Mouse (Mus musculus) embryo, embryonic 11.5 days (tissue): ENCODE measurements around the gene Gm12166.
"Not testable (repeated sequence)": the region's sequence is repeated elsewhere in the genome, so short reads cannot be mapped to it uniquely, and the experiment has no call there.

Experiments
- DNase-seq: peaks from one replicate; pipeline ENCODE4 v3.0.0-alpha.2; 2012; ENCODE audit warnings: low read depth, low spot score

The Gm12166 gene

DNA sequence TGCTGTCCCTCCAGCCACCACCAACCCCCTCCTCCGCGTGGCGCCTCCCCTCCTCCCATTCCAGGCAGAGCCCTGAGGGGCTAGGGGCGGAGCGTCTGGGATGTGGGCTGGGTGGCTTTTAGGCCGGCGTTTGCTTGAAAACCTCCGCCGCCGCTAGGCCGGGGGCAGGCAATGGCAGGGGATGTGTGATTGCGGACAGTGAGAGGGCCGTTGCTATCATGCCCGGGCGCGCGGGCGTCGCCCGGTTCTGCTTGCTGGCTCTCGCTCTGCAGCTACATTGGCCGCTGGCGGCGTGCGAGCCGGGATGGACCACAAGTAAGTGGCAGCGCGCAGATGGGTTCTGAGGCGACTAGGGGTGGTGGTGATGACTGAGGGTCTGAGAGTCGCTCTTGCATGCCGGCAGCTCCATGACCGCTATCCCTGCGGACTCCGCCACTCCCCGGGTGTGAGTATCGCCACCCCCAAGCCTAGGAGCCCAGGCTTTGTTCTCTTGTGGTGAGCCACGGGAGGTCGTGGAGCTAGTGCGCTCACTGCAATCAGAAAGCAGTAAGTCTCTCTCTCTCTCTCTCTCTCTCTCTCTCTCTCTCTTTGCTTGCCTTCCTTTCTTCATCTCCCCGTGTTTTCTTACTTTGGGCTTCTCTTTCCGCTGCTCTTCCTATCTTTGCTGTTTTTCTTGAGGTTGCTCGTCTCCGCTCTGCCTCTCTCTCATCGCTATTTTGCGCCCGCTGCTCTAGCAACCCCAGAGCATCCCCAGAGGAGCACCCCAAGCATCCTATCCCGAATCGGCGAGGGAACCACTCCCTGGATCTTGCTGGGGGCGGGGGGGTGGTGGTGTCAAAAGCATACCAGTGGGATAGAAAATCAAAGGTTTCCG lies 4.0 kb upstream of the Gm12166 start, which contains the start of gene Adam19:
Gene Adam19 (plus strand): TSS at position 97 of the 874 bp plus-strand sequence.
- peak; percentile 72 for DNase-seq

DNA sequence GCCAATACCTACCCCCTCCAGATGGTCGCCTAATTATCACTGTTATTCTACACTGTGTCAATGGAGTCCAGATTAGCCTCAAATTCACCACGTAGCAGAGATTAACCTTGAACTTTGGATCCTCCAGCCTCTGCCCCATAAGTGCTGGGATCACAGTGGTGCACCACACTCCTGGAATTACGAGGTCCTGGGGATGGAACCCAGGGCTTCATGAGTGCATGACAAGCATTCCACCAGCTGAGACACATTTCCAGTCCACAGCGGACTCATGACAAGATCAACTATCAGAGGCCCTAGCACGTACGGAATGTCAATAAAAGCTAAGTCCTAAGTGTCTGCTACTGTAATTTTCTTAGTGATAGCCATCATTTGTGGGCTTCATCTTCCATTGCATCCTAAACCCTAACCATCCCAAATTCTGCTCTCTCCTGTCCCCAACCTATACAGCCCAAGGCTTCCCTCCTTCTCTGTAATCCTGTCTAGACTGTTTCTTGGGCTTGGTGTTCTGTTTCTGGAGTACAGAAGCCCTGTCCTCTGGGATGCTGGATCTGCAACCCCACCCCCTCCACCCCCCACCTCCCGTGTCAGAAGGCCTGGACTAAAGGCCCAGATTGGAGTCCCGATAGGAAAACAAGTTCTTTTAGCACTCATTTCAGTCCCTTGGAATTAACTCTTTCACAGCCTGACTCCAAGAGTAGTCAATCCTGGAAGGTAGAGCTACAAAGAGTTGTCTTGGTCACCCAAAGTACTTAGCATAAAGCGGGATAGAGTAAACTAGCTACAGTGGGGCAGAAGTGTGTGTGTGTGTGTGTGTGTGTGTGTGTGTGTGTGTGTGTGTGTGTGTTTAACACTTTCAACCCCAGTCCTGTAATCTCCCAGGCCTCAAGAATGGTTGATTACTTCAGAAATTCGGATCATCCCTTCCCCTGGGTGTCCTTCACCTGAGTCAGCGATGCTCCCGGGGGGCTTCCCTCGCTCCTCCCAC lies 3.1 kb upstream of the Gm12166 start:
- no peak for DNase-seq

DNA sequence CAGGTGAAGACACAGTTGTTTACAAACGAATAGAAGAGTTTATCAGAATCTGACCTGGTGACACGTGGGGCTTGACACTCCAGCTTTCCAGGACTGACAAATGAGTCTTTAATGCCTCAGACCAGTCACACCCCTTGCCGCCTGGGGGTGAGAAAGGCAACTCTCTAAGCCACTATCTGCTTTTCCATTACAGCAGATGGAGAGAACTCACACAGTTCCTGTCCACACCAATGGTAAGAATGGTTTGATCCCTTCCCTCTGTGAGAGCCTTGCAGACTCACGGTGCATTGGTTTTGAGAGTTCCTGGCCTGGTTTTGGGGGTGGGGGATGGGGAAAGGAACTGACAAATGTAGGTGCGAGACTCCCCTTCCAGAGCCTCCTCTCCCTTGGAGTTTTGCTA lies 2.2 kb upstream of the Gm12166 start:
- DNase-seq: no peak

DNA sequence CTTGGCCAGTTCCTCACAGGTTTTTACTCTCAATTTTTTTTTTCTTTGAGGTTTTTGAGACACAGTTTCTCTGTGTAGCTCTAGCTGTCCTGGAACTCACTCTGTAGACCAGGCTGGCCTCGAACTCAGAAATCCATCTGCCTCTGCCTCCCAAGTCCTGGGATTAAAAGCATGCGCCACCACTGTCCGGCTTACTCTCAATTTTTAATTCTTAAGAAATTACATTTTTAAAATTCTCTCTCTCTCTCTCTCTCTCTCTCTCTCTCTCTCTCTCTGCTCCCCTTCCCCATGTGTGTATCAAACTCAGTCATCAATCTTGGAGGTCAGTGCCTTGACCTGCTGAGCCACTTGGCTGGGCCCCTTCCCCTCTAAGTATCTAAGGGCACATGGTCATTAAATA lies 1.3 kb upstream of the Gm12166 start:
- not testable (repeated sequence) for DNase-seq

DNA sequence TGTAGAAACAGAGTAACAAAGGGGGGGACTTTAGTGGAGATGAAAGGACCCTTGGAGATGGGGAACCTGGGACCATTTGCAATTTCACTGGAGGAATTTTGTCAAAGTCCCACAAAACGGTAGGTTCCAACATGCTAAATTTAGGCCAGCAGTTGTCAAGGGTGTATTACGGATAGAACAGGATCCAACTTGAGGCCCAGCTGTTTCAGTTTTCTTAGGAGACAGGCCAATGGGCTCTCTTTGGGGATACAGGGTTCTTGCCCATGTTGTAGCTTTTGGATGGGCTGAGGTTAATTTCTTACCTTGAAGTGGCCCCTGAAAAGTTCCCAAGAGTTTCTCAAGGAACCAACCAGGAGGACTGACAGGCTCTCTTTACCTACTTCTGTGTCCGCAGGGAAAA lies 4.9 kb downstream of the Gm12166 start:
- no peak for DNase-seq

DNA sequence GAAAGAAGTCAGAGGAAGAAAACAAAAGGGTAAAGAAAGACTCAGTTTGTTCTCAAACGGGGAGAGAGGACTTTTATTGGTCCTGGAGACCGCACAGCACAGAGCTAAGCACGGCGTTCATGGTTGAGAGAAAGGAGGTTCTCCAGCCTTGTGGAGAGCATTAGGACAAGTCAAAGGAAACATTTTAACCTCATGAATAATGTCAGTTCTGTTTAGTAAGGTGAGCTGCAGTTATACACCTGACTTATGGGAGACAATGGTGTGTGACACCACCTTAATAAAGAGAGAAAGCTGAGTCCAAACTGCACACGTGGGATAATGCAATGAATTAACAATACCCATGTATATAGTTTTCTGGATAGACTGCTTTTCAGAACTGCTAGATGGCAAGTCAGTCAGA lies 7.3 kb downstream of the Gm12166 start:
- DNase-seq: no peak

DNA sequence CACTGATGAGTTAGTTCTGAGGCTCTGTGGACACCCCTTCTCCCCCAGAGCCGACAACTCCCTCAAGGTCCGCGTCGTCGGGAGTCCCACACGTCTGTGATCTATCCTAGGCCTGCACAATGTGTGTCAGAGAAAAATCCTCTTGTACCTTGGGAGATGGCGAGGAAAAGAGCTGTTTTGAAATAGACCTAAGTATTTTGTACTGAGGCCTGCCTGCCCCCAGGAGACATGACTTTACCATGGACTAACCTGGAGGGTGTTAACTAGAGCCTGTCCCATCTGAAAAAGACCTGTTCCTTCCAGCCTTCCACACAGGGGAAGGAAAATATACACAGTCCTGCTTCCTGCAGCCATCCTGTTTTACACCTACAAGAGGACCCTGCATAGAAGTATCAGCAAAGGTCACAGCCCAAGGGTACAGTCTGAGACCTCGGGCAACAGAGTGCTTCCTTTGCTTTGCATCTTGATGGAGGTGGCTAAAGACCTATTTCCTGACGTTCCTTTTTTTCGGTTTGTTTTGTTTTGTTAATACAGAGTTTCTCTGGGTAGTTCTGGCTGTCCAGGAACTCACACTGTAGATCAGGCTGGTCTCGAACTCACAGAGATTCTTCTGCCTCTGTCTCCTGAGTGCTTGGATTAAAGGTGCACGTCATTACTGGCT lies 10.4 kb downstream of the Gm12166 start:
- no peak for DNase-seq

DNA sequence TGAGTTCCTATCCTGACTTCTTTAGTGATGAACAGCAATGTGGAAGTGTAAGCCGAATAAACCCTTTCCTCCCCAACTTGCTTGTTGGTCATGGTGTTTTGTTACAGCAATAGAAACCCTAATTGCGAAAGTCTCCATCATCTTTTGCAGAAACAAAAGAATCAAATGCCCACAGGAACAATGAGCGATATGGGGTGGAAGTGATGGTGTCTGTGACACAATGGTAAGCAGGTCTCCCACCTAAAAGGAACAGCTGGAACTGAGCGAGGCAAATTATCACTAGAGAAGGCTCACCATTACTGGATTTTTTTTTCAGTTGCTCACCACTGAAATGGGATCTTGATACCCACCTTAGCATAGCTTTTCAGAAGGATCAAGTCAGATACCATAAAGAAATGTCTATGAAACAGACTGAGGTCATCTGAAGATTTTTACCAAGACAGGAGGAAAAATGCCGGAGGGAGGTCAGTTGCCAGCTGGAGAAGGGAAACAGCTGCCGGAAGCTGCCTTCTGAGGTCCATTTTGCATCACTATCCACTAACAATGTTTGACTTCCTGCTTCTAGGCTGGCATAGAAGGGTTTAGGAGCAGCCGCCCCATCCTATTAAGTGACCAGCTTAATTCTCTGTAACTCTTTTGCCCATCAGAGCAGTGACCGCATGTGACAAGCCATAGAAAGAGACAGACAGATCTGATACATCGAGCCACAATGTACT lies 11.1 kb downstream of the Gm12166 start:
- no peak for DNase-seq

DNA sequence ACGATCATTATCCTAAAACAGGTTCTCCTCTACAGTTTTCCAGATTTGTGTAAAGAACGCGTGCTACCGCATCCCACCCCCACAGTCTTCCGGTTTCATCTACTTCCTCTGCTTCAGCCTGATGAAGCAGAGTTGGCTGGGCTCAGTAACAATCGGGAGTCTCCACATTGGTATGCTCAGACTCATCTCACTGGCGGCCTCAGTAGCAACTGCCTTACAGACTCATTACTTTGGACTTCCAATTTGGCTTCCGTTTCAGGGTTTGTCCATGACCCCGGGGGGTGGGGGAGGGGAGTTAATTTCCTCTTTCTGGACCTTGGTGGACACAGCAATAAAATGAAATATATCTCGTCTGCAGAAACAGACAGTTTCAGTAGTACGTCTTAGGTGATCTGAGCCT lies 12.8 kb downstream of the Gm12166 start:
- no peak for DNase-seq

DNA sequence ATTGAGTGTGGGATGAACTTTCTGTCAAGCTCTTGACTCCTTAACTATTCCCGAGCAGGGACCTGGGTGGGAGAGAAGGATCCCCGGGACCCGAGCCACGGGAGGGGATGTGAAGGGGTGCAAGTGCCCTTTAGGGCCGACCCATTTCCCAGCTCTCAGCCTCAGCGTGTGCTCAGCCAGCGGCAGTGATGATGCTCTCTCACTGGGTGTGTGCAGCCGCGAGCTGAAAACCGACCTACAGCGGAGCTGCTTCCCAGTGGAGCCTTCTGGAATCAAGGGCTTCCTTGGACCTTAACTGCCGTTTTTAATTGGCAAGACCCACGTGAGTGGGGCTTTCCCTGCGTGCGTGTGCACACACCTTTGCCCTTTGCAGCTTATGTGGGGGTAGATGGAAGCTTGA lies 13.2 kb downstream of the Gm12166 start:
- no peak for DNase-seq

DNA sequence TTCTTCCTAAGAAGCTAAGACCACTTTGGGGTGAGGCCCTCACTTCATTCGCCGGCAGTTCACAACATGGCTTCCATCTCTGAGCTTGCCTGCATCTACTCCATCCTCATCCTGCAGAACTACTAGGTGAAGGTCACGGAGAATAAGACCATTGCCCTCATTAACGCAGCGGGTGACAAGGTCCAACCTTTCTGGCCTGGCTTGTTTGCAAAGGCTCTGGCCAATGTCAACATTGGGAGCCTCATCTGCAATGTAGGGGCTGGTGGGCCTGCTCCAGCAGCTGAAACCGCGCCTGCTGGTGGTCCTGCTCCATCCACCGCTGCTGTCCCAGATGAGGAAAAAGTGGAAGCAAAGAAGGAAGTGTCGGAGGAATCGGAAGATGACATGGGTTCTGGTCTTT lies 15.7 kb downstream of the Gm12166 start:
- DNase-seq: no peak

DNA sequence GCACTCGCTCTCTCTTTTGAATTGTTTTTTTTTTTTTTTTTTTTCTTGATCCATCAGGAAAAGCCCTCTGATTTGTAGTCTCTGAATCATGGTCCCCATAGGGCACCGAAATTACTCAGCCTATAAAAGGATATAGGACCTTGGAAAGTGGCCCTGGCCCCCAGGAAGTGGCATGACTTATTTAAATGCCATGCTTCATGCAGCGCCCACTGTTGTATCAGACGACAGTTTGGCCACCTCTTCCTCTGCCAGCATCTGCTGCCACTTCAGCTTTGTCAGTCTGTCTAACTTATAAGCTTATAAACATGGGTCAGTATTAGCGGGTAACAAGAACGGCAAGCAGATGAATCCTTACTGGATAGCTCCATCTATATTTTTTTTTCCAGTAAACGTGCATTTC lies 19.2 kb downstream of the Gm12166 start:
- no peak for DNase-seq

DNA sequence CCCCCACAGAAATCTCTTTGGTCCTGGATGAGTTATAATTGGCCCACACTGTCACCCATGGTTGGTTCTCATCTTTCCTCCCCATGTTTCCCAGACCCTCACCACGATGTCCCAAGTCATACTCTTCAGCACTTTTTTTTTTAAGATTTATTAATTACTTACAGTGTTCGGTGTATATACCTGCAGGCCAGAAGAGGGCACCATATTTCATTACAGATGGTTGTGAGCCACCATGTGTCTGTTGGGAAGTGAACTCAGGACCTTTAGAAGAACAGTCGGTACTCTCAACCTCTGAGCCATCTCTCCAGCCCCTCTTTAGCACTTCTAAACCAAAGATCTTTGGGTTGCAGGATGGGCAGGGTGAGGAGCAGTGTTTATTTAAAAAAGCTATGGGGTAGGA lies 20.7 kb downstream of the Gm12166 start:
- no peak for DNase-seq

DNA sequence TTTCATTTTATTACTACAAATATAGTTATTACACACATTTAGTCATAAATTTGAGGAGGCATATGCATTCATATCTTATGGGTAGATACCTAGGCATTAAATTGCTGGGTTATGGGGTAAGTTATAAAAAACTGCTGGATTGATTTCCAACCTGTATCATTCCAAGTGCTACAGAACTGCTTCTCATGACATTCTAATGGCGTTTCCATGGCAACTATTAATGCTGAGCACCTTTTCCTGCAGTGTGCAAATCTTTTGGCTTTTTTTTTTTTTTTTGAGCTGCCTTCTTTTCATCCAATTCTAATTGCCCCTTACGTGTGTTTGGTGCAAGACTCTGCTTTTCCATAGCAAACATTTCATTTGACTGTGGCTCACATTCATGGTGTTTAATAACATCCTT lies 22.1 kb downstream of the Gm12166 start:
- no peak for DNase-seq

DNA sequence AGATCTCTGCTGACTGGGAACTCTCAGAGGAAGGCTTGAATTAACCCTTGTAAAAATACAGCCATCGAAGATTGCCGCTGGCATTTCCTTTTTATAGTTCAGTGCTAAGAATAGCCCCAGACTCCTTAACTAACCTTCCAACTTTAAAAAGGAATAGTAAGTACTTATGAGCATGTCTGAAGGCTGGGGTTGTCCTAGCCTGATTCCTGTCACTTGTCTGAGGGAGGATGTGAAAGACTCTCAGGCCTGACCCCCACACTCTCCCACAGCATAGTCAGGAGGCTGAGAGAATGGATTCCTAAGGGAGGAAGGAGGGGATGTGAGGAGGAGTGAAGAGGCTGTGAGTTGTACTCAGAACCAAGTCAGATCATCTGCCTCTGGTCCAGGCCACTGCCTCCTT lies 22.6 kb downstream of the Gm12166 start:
- no peak for DNase-seq

DNA sequence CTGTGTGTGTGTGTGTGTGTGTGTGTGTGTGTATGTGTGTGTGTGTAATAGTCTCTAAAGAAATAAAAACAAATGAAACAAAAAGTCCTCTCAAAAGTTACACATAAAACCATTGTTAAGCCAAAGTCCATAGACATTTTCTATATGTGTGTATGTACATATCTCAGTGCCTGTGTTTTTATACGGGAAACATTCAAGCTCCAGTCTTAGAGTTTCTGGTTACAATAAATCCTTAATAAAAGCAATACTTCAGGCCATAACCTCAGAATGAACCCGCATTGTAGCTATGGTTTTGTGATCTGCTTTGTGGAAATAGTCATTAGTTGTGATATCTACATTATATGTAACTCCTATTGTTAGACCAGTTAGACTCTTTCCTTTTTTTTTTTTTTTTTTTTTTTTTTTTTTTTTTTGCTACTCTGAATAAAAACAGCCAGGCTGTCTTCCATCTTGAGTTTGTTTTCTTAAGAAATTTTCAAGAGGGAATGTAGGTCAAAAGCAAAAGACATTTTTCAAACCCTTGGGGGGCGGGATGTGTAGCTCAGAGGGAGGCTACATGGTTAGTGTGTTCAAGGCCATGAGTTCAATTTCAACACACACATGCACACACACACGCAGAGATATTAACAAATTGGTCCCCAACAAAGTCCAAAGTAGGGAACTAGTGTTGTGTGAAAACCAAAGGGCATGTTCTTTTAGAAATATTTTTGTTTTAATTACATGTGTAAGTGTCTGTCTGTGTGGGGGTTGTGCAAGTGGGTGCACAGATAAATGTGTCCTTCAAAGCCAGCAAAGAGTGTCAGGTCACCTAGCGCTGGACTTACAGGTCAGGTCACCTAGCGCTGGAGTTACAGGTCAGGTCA lies 23.9 kb downstream of the Gm12166 start:
- DNase-seq: no peak

DNA sequence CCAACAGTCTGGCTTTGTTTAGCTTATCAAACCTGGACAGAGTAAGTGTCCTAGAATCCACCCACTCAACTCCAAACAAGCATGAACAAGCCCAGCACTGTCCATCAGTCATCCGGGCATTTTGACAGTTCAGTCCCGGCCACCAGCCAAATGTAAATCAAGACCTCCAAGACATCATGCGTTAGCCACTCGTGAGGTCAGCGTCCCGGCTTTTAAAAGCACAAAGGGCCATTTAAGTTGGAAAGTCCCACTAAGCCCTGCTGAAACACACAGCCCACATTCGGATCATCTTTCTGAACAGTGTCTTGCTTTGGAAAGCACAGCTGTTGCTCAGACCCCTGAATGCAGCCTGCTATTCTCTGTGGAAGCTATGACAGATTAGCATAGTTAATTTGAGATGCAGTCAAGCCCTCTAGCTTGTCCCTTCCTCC lies 26.1 kb downstream of the Gm12166 start:
- DNase-seq: no peak

DNA sequence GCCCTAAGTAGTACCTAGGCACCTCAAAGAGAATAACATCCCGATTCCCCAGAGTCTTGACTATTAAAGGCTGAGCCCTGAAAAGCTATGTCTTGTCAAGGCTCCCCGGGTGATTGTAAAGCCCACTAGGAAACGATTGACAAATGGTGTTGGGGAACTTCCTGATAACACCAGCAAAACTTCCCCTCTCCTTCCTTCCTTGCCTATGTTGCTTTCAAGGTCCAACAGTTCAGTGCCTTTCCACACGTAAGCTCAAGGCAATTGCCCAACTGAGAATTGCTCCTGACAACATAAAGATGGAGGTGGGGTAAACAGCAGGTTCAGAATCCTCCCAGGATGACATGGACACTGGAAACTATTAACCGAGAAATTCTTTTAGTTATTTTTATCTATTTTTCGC lies 29.1 kb downstream of the Gm12166 start:
- DNase-seq: no peak

DNA sequence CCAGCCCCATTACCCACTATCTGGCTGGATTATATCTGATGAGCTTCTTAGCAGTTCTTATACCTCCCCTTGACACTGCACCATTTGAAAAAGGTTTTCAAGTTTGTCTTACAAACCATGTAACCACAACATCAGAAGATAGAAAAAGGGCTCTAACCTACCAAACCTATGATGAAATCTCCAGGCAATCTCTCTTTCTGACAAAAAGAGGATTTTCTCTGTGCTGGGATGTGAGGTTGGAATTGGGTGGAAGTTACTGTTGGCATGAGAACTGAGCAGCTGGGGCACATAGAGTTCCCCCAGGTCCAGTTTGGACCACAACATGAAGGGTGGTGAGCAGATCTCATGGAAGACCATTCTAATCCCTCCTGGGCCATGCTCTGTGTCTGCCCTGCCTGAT lies 30.3 kb downstream of the Gm12166 start:
- DNase-seq: no peak

DNA sequence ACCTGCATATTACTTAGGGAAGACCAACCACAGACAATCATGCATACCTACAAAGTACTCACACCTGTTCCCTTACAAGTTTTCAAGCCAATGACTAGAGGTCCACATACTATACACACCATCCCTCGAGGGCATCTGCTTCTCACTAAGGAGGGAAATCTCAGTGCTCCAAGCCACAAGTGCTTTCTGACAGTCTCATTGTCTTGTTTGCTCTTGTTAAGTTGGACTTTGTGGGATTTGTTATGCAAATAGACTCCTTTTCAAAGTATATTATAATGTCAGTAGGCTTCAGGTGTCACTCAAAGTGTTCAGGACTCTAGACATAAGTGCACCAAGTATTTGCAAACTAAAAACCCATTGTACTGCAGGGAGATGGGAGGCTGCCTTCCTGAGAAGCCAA lies 31.9 kb downstream of the Gm12166 start:
- DNase-seq: no peak
